Mouse (Mus musculus): ENCODE results near the gene Dnajb12.

- no peak for TF ChIP-seq CTCF (IDR thresholded peaks at IDR 0.05 in 2 of 3, conservative IDR thresholded peaks at IDR 0.05 in 1 of 3; ENCODE audit: control insufficient read depth in 1 of 3, insufficient read depth in 1 of 3, low read depth in 2 of 3, low read length in 3 of 3, poor library complexity in 1 of 3, severe bottlenecking in 1 of 3)
- no peak for TF ChIP-seq ZNF384 (IDR thresholded peaks at IDR 0.05; ENCODE audit: low read depth, low read length)
- TF ChIP-seq POLR2A (IDR thresholded peaks at IDR 0.05; ENCODE audit: control insufficient read depth in 1 of 2, insufficient read depth in 1 of 2, low read depth in 1 of 2, low read length in 2 of 2, poor library complexity in 1 of 2): no peak
- no peak for TF ChIP-seq USF2 (IDR thresholded peaks at IDR 0.05; ENCODE audit: borderline replicate concordance in 1 of 2, insufficient read depth in 1 of 2, low read depth in 1 of 2, low read length in 2 of 2)
- TF ChIP-seq HCFC1 (IDR thresholded peaks at IDR 0.05; ENCODE audit: low read depth, low read length): no peak
Observed at GRCm38 (mm10) chr10:59932521-59932920, 53.2 kb downstream of the Dnajb12 start.

All from MEL (cell line).